Mouse (Mus musculus) cortical plate, adult 2 months (tissue): ENCODE measurements around the gene Rheb. TPM values are rescaled to one million over a fixed set of nuclear protein-coding genes. Genes with fewer than 3 reads are reported as not detected.
"Not testable (repeated sequence)": the region's sequence is repeated elsewhere in the genome, so short reads cannot be mapped to it uniquely, and the experiment has no call there.

ENCODE experiments used
- H3K27ac ChIP-seq: fragments of 200-500 bp; 2 replicates; pipeline ENCODE4 v1.5.1; 2012; ENCODE audit warnings: low read length, control low read depth, inconsistent platforms; ENCODE audit not compliant: insufficient read depth
- H3K4me1 ChIP-seq: fragments of 200-500 bp; 2 replicates; pipeline ENCODE4 v1.6.1; 2011; ENCODE audit warnings: low read length; ENCODE audit not compliant: control insufficient read depth, insufficient read depth
- H3K4me3 ChIP-seq: fragments of 200-500 bp; 2 replicates; pipeline ENCODE4 v1.5.1; 2011; ENCODE audit warnings: mild to moderate bottlenecking, low read length, control low read depth; ENCODE audit not compliant: insufficient read depth
- CTCF ChIP-seq: fragments of 200-500 bp; IDR thresholded peaks from 2 replicates; pipeline ENCODE4 v1.5.1; 2011; ENCODE audit warnings: mild to moderate bottlenecking, control low read depth, low read length; ENCODE audit not compliant: insufficient read depth; ENCODE audit errors: extremely low read depth
- POLR2A ChIP-seq: fragments of 200-500 bp; IDR thresholded peaks from 2 replicates; pipeline ENCODE4 v1.6.1; 2011; ENCODE audit warnings: mild to moderate bottlenecking, low read length, control low read depth; ENCODE audit not compliant: insufficient read depth; ENCODE audit errors: extremely low read depth
- polyA plus RNA-seq: library from polyadenylated mRNA; depleted of rRNA; stranded (reverse); fragments of >200 nt; gene quantifications from 2 replicates; pipeline ENCODE4 v1.2.3, GENCODE M21; 2012

Rheb gene
- polyA plus RNA-seq, 1 experiment, result 103 TPM

DNA sequence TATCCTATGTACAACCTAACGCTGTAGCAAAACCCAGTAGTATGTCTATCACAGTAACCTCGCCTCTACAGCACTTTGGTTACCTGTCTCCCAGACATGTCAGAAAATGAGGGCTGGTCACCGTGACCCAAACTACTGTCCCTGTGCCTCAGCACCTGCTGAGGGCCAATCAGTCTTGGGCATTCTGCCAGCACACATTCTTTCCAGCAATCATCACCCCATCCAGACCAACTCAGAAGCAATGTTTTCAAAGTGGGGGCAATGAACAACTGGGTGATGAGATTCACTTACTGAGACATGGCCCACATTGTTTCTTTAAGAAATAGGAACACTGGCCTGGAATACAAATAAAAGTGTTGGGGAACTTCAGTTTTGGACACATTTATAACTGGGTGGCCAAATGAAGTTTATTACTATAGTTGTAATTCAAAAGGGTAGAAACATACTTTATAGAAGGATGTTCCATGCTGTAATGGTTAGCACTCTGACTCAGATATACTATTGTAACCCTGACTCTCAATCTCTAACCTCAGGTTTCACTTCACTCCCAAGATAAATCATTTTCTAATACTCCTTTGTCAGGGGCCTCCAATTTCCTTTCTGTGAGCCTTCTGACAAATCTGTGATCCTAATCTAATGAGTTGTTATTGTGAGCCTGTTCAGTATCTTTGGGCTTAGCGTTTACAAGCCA lies 16.9 kb downstream of the Rheb start:
- TF ChIP-seq CTCF (no peak), POLR2A (no peak)
- no peak overlapping the region for H3K27ac ChIP-seq
- peaks cover 14% of the 10 kb centered on the region for H3K4me1 ChIP-seq
- H3K4me3 ChIP-seq, result no peak overlapping the region

DNA sequence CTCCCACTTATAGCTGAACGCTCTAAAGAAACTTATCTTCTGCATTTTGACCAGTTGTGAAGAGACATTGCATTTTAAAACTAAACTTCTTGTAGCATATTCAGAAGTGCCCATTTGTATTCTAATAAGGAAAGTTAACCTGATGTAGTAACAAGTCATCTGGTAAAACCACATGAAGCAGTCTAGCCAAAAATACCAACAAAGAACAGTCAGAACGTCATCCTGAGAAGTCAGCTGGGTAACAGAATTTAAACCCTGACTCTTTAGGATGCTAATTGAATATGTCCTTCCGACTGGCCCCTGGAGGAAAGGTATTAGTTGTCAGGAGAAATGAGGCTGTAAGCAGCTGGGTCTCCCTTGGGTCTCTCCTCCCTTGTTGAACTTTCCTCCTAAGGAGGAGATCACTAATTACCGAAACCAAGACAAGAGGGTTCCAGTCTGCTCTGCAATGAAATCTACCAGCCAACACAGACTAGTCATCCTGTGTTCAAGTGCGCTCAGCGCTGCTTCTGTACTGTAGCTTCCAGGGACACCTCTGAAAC lies 18.5 kb downstream of the Rheb start:
- TF ChIP-seq CTCF (no peak), POLR2A (no peak)
- H3K4me1 ChIP-seq, result peaks cover 15% of the 10 kb centered on the region
- H3K4me3 ChIP-seq, result no peak overlapping the region
- no peak overlapping the region for H3K27ac ChIP-seq

DNA sequence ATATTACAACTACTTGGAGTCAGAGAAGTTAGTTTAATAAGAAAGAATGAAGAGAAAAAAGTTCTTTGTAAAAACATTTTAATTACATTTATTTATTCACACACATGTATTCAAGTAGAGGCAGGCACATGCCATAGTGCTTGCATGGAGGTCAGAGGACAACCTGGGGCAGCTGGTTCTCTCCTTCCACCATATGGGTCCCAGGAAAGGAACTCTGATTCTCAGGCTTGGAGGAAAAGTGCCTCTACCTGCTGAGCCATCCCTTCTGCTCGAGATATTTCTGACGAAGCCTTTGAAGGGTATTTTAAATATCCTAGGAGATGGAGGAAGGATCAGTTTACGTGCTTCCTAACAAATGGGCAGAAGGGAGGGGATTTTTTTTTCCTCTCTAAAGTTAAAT lies 19.6 kb downstream of the Rheb start:
- Histone ChIP-seq H3K27ac (no peak overlapping the region), H3K4me1 (peaks cover 17% of the 10 kb centered on the region), H3K4me3 (no peak overlapping the region)
- no peak for TF ChIP-seq POLR2A
- TF ChIP-seq CTCF, result no peak

DNA sequence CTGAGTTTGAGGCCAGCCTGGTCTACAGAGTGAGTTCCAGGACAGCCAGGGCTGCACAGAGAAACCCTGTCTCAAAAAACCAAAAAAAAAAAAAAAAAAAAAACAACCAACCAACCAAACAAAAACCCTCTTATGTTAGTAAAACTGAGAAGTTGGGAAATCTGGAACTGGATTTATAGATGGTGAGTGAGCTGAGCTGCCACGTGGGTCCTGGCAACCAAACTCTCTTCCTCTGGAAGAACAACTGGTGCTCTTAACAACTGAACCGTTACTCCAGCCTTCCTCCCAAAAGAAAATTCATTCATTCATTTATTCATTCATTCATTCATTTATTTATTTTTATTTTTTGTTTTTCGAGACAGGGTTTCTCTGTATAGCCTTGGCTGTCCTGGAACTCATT lies 20.2 kb downstream of the Rheb start:
- H3K27ac ChIP-seq, H3K4me3 ChIP-seq: not testable (repeated sequence)
- H3K4me1 ChIP-seq, result peaks cover 18% of the 10 kb centered on the region

DNA sequence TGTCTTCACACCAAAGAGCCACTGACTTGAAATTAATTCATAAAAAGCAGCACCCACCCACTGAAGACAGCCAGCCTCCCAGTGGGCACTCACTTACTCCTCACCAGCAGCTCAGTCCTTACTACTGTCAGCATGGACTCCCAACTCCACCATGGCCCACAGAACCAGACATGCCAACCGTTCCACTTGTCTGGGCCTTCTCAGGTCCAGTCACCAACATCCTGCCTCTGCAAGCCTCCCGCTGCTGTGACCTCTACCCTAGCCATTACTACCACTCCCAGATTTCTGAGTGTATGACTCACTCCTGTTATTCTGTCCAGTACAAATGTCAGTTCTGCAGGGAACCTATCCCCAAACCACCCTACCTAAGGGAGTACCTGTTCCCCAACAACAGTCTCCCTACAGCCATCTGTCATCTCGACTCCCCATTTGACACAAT lies 21.0 kb downstream of the Rheb start:
- Histone ChIP-seq H3K4me3 (no peak overlapping the region), H3K27ac (no peak overlapping the region), H3K4me1 (peaks cover 20% of the 10 kb centered on the region)
- TF ChIP-seq POLR2A (no peak), CTCF (no peak)

DNA sequence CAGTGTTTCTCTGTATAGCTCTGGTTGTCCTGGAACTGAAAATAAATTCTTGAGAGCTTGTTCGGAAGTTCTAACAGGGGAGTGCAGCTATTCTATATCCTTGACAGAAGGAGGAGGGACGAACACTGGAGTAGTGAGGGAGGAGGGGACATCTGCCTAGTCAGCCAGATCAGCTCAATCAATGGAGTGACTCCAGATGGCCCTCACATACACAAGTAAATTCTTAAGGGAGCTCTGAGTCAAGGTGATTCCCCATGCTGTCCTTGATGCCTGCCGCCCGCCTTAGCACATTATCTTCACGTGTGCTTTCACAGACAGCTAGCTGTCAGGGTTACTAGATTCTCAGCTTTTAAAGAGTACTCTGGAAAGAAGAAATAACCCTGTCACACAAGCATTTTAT lies 21.8 kb downstream of the Rheb start:
- Histone ChIP-seq H3K4me1 (peaks cover 17% of the 10 kb centered on the region), H3K27ac (no peak overlapping the region), H3K4me3 (no peak overlapping the region)
- TF ChIP-seq POLR2A (no peak), CTCF (no peak)

DNA sequence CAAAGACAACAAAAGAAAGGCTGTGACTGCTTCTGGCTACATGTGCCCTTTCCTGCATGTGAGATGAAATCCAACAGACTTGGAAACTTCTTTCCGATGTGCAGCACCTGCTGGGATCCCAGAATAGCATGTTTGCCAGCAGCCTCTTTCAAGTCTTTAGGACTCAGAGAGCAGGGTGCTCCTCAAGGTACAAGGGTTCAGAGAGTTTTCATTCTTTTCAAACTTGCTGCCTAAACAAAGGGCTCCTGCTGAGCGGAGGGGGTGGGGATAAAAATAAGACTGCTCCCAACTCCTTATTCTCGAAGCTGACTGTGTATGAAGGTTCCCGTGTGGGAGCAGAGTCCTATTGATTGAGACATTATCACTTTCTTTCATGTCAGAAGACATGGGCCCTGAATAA lies 25.2 kb downstream of the Rheb start:
- Histone ChIP-seq H3K4me3 (no peak overlapping the region), H3K27ac (no peak overlapping the region), H3K4me1 (peaks cover 12% of the 10 kb centered on the region; the same call in 1 of the 2 replicates)
- TF ChIP-seq POLR2A (no peak), CTCF (no peak)

DNA sequence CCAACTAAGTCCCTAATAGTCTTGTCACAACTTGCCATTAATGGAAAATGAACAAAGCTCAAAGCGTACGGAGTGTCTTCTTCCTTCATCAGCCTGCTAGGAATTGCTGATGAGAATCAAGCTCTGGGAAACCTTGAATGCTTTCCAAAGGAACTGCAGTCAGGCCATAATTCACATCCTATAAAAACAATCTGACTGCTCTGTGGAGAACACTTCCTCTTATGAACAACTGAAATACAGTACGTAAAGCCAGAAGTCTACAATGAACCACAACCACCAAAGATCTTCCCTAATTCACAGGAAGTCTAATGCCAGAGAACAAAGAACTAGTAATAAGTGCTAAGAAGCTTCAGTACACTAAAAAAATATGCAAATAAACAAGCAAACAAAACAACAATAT lies 28.5 kb downstream of the Rheb start:
- no peak for TF ChIP-seq POLR2A
- TF ChIP-seq CTCF, result no peak
- Histone ChIP-seq H3K4me3 (no peak overlapping the region), H3K4me1 (peaks cover 6% of the 10 kb centered on the region; the same call in 1 of the 2 replicates), H3K27ac (no peak overlapping the region)

DNA sequence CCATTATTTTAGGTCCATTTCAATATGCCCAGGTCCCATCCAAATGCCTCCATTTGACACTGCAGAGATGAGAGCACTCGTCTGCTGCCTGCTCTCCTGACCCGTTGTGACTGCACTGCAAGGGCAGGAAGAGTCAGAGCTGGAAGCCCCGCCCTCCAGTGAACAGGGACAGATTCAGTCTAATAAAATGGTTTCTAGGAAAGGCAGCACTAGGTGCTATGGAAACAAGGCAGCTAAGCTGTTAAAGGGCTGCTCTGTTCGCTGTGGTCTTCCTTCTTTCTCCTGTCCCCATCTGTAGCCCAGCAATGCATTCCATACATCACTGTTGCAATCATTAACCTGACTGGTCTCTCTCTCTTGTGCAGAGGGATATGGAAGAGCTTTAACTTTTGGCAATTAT lies 29.4 kb downstream of the Rheb start:
- peaks cover 5% of the 10 kb centered on the region; the same call in 1 of the 2 replicates for H3K4me1 ChIP-seq
- no peak overlapping the region for H3K4me3 ChIP-seq
- TF ChIP-seq POLR2A (no peak), CTCF (no peak)
- H3K27ac ChIP-seq, result no peak overlapping the region

DNA sequence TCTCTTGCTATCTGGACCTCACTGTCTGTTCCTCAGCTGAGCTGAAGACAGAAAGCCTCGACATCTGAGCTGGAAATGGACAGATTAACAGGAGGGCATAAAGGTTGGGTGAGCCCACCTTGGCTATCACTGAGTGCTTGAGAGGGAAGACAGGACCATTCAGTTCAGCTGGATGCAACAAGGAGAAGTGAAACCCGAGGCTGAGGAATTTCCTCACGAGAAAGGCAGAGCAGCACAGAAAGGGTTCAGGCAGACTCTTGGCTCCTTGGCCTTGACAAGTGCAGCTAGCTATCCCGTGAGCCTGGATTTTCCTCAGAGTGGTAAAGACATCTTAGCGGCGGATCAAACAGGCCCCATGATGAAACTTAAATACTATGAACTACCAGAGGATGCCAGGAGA lies 37.2 kb downstream of the Rheb start:
- no peak for TF ChIP-seq CTCF
- TF ChIP-seq POLR2A, result no peak
- Histone ChIP-seq H3K4me1 (peaks cover 4% of the 10 kb centered on the region), H3K27ac (no peak overlapping the region)

DNA sequence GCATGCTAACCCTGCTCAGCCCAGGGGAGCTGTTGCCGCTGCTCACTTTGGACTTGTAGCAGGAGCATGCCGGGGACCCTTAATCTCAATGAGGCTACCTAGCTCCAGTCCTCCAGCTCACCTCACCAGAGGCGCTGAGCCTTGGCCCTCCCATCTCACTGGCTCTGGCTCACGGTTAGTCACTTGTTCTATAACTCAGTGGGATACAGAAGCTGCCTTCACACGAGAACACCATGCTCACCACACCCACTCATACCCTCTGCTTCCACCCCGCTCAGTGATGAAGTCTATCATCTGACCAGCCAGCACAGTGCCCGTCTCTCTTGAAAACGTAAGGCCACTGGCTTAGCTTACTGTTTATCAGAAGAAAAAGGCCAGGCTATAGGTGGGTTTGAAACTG lies 37.8 kb downstream of the Rheb start:
- Histone ChIP-seq H3K4me3 (no peak overlapping the region), H3K4me1 (peaks cover 4% of the 10 kb centered on the region), H3K27ac (no peak overlapping the region)
- TF ChIP-seq CTCF, result no peak
- no peak for TF ChIP-seq POLR2A

More for the DNA sequence above, 37.2 kb downstream of the Rheb start:
- H3K4me3 ChIP-seq, result no peak overlapping the region
